Mouse (Mus musculus) neural tube, embryonic 10.5 days (tissue): Measurements from ENCODE around the gene Eif1ad.
"Not testable (repeated sequence)": the region's sequence is repeated elsewhere in the genome, so short reads cannot be mapped to it uniquely, and the experiment has no call there.

Experiments used
- DNase-seq: peaks from one replicate; pipeline ENCODE4 v3.0.0-alpha.2; 2017; ENCODE audit warnings: low spot score; ENCODE audit errors: extremely low spot score

Eif1ad gene

GRCm38 (mm10) chr19:5366175-5367052 lies at the start of gene Eif1ad:
Gene Eif1ad (plus strand): TSS chr19:5366741.
- peak; percentile 99 for DNase-seq

DNA sequence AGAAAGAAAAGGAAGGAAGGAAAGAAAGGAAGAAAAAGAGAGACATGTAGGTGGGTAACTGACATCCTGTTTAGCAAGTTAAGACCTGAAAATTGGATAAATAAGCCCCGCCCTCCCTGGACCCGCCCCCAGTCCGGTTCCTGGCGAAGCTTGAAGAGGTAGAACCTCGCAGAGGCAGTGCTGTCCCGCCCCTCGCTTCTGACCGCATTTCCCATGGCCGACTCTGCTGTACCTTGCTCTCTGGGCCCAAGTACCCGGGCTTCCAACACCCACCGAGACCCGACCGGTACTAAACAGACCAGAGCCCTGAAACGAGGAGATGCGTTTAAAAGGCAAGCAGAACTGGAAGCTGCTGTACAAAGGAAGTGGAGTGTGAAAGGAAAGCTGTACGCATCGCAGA lies 42.7 kb upstream of the Eif1ad start:
- DNase-seq: no peak

GRCm38 (mm10) chr19:5327970-5328369 lies 38.6 kb upstream of the Eif1ad start:
- no peak for DNase-seq

DNA sequence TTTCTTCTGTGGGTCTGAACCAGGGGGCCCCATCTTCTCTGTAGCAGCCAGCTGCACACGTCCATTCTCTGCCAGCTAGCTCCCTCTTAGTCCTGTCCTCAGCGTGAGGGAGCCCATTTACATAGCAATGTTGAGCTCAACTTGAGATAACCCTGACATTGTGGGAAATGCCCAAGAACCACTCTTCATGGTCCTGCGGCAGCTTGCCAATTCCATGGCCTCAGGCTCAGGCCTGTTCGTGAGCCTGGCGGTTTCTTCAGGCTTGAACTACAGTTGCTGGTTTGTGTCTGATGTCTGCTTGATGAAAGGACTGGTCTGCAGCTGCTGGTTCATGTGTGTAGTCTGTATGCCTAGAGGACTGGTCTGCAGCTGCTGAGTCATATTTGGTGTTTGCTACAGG lies 31.8 kb upstream of the Eif1ad start:
- DNase-seq: no peak

DNA sequence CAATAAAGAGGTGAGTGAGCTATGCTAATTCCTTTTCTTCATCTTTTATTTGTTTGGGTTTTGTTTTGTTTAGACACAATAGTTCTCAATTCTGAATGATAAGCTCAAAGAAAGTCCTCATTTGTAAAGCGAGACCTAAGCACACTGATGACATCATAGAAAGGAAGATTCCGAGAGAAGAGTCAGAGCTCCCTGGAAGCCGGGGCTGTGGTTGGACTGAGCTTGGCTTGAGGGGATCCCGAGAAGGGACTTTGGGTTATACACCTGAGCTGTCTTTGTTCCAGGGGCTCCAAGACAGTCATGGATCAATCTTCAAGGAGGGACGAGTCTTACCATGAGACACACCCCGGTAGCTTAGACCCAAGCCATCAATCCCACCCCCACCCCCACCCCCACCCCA lies 31.1 kb upstream of the Eif1ad start, which contains the start of gene Catsper1:
Gene Catsper1, plus strand, starts transcription at position 301 of the 400 bp plus-strand sequence.
- no peak for DNase-seq

GRCm38 (mm10) chr19:5337975-5338374 lies 28.6 kb upstream of the Eif1ad start:
- DNase-seq: peak; percentile 72

DNA sequence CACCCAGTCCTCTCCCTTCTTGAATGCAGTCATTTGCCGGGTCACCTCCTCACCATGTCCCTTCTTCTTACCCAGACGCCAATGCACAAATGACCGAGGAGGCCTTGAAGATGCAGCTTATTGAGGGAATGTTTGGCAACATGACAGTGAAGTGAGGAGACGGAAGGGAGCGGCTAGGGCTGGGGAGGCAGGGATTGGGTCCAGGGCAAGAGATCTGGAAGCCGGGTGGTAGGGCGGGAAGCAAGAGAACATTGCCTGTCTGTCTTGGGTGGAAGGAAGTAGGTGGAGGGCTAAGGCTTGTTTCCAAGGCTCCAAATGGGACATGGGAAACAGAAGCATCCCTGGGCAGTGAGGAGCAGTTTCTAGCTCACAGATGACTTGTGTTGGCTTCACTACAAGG lies 25.2 kb upstream of the Eif1ad start:
- DNase-seq: no peak

DNA sequence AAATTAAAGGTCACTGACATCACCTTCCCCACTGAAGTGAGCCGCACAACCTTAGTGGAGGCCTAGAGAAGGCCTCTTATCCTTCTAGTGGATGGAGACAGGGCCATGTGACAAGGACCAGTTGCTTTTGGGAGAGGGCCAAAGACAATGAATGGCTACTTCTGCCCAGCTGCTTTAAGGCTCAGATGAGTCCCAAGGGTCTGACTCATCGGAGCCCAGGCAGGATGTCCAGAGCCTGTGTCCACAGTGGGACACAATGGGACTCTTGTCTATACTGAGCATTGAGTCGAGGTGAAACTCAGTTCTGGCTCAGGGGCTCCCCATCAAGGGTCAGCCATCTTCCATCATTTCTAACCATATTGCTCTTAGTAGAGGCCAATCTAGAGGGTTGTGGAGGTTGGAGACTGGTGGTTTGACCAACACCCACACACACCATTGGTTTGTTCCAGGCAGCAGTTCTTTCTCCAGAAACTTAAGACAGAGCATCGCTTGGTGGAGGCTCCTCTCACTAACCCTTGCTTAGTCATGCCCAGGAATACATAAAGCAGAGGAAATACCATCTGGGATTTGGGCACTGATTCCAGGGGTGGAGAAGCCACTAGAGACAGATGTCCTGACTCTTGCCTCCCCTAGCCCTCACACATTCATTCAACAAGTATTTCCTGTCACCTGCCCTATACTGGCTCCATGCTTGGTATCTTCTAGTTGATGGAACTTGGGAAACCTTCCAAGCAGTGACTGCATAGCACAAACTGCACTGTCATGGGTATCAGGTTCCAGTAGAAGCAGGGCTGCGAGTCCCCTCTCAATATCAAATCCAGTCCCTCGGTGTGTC lies 21.0 kb upstream of the Eif1ad start:
- DNase-seq: no peak

GRCm38 (mm10) chr19:5348064-5348463 lies 18.5 kb upstream of the Eif1ad start:
- DNase-seq: no peak

DNA sequence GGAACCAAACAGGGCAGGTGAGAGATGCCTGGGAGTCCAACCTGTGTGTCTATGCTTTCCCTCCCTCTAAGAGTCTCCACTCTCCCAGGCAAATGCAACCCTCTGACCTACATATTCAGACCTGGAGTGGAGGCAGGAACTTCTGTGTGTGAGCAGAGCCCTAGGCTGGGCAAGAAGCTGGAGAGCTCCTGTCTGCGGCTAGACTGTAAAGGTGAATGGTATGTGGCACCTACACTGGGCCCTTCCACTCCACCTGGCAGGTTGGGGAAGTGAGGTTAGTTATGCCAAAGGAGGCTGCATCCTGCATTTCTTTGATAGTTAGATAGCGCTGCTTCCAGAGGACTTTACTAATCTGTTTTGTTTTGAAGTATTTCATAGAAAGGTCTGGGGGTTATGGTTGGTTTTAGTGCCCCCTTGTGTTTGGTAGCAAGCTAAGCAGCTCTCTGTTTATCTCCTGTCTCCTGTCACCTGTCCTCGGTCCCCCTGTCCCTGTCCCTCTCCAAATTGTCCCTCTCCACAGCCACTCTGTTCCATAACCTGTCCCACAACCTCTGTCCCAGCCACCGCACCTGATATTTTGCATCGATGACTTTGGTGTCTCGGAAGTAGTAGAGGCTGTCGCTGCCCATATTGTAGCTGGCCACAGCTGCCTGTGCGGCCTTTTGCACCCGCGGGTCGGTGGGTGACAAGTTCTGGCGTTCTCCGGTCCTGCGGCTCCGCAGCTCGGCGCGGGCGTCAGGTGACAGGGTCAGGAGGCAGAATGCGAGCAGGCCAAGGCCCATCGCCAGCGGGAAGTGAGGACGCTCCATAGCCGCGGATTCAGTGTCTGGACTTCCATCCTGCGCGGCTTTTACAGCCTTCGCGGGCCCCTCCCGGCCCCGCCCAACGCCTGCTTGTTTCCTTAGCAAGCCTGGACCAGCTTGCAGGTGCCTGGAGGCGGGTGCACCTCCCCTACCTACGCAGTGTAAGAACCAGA lies 17.7 kb upstream of the Eif1ad start:
- DNase-seq: peak; percentile 45

DNA sequence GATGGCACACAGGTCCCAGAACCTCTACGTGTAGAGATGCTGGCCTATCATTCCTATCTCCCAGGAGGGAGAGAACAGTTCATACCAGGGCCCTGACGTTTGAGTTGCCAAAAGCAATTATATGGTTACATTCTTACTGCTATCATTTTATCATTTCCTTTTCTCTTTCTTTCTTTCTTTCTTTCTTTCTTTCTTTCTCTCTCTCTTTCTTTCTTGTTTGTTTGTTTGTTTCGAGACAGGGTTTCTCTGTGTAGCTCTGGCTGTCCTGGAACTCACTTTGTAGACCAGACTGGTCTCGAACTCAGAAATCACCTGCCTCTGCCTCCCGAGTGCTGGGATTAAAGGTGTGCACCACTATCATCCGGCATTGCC lies 17.1 kb upstream of the Eif1ad start, which contains the start of gene Cst6:
Gene Cst6, minus strand, starts transcription at position 73 of the 372 bp plus-strand sequence.
- DNase-seq: not testable (repeated sequence)

DNA sequence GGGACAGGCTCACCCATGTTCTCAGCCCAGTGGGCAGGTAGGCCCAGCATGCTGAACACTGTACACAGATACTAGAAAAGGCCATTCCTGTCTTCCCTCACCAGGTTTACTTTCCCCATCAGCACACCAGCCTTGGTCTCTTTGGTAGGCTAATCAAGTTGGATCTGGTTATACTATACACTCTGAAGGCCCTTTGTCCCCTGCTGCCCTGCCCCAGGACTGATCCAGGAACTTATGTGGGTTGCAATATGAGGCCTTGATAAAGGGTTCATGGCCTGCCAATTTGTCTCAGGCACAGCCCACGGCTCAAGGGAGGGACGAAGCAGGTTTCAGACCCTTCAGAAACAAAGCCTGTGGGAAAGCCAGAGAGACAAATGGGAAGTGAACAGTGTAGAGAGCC lies 12.9 kb upstream of the Eif1ad start:
- DNase-seq: no peak

DNA sequence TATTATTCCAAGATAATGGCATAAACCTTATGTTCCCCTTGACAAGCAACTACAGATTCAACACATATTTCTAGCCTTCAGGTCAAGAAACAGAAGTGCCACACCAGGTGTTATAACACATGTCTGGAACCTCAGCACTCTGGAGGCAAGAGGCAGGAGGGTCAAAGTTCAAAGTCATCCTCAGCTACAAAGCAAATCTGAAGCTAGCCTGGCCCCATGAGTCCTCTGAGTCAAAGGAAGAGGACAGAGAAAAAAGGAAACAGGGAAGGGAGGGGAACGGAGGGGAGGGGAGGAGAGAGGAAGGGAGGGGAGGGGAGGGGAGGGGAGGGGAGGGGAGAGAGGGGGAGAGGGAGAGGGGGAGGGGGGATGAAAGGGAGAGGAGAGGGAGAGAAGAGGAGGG lies 10.5 kb upstream of the Eif1ad start:
- no peak for DNase-seq

DNA sequence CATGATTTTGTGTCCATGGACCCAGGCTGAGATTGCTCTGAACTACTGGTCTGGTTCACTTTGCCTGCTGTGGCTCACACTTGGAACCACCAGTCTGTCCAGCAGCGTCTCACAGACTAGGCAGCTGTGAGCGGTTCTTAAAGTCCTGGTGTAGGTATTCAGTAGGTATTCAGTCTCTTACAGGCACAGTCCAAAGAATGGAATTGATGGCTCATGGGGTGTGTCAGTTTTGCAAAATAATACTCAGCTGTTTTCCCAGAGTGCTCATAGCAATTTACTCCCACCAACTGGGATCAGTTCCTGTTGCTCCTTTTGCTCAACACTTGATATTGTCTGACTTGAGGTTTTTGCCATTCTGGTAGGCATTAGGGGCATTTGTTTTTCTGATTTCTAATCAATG lies 4.4 kb upstream of the Eif1ad start:
- DNase-seq: no peak

- DNase-seq: no peak
Observed at GRCm38 (mm10) chr19:5364124-5364523, 2.4 kb upstream of the Eif1ad start.

DNA sequence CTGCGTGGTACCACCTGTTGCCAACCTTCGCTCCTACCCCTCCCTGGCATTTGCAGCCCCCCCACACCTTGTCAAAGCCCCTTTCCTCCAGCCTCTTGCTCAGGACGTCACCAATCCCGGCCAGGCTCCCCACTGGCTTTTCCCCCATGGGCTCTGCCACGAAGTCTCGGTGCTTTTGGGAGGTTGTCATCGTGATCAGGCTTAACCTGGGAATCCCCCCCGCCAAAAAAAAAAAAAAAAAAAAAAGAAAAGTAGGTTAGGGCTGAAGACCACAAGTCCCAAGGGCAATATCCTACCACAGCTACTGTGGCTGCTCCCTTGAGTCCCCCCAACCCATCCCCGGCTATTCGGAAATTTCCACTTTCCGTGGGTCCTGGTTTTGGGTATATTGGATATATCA lies 790 bp upstream of the Eif1ad start:
- DNase-seq: no peak

DNA sequence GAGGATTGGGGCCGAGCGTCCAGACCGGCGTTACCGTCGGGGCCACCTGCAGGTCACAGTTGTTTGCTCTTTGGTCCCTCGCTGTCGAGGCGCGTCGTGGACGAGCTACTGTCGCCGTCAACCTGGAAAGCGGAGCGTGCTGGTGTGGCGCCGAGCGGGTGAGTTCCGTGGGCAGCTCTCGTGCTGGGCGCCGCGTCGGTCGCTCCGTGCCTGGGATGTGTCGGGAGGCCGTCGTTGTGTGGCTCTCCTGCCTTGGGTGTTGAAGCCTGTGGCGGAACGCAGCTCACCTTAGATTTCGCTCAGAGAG lies 465 bp downstream of the Eif1ad start, which contains the start of gene Banf1:
Gene Banf1, minus strand, starts transcription at position 116 of the 307 bp plus-strand sequence.
- no peak for DNase-seq

GRCm38 (mm10) chr19:5367455-5367854 lies 914 bp downstream of the Eif1ad start:
- no peak for DNase-seq

DNA sequence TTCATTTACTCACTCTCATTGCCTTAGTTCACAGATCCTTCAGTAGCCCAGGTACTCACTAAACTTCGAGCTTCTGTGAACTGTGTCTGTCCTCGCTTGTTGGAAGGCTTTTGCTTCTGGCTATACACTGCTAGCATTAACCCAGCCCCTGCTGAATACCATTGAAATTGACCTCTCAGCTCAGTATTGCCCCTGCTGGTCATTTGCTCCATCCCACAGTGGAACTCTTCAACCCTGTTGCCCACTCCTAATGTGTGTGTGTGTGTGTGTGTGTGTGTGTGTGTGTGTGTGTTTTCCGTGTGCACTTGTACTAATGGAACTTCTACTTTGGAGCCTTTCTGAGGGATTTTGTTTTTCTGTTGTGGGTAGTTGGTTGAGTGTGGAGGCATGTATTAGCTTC lies 4.4 kb downstream of the Eif1ad start:
- no peak for DNase-seq

DNA sequence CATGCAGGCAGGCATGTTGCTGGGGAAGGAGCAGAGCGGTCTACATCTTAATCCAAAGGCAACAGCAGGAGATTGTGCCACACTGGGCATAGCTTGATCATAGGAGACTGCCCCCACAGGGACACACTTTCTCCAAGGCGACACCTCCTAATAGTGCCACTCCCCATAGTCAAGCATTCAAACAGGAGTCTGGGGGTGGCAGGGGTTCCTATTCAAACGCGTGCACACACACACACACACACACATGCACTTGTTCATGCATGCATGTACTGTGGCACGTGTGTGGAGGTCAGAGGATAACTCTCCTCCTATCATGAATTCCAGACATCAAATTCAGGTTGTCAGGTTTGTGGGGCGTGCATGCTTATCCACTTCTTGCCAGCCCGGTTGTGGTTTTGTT lies 6.2 kb downstream of the Eif1ad start:
- DNase-seq: no peak

- no peak for DNase-seq
Observed at GRCm38 (mm10) chr19:5374177-5374576, 7.6 kb downstream of the Eif1ad start.
